Mouse (Mus musculus): Measurements from ENCODE around the gene Cidec.

The Cidec gene

GRCm38 (mm10) chr6:113435664-113436205 is at the start of gene Cidec:
Gene Cidec (minus strand): TSS chr6:113435760.
- DNase-seq (ENCODE audit: low spot score) = no peak

GRCm38 (mm10) chr6:113483729-113484128 is 48.2 kb upstream of the Cidec start:
- no peak for DNase-seq (ENCODE audit: low spot score)

- DNase-seq (ENCODE audit: low spot score) = peak; percentile 95
These were observed 47.6 kb upstream of the Cidec start, which contains the start of gene Creld1 for GRCm38 (mm10) chr6:113483100-113483615. Gene Creld1 (plus strand): TSS chr6:113483297.

GRCm38 (mm10) chr6:113482477-113483099 is 47.0 kb upstream of the Cidec start:
- DNase-seq (ENCODE audit: low spot score) = peak; percentile 62

- no peak for DNase-seq (ENCODE audit: low spot score)
These were observed 45.2 kb upstream of the Cidec start for GRCm38 (mm10) chr6:113480555-113481373.

- no peak for DNase-seq (ENCODE audit: low spot score)
These were observed 43.3 kb upstream of the Cidec start for GRCm38 (mm10) chr6:113478906-113479305.

- no peak for DNase-seq (ENCODE audit: low spot score)
These were observed 41.8 kb upstream of the Cidec start for GRCm38 (mm10) chr6:113477353-113477752.

GRCm38 (mm10) chr6:113473715-113474114 is 38.2 kb upstream of the Cidec start:
- DNase-seq (ENCODE audit: low spot score) = no peak

- no peak for DNase-seq (ENCODE audit: low spot score)
These were observed 37.7 kb upstream of the Cidec start for GRCm38 (mm10) chr6:113473246-113473645.

- DNase-seq (ENCODE audit: low spot score) = no peak
These were observed 36.5 kb upstream of the Cidec start for GRCm38 (mm10) chr6:113472061-113472460.

- peak; percentile 80 for DNase-seq (ENCODE audit: low spot score)
These were observed 35.9 kb upstream of the Cidec start, which contains the start of gene Il17rc for GRCm38 (mm10) chr6:113471297-113471936. Gene Il17rc (plus strand): TSS chr6:113471427.

GRCm38 (mm10) chr6:113469432-113469831 is 33.9 kb upstream of the Cidec start:
- DNase-seq (ENCODE audit: low spot score) = peak; percentile 93

GRCm38 (mm10) chr6:113469021-113469420 is 33.5 kb upstream of the Cidec start:
- peak; percentile 78 for DNase-seq (ENCODE audit: low spot score)

GRCm38 (mm10) chr6:113468512-113468911 is 33.0 kb upstream of the Cidec start:
- no peak for DNase-seq (ENCODE audit: low spot score)

GRCm38 (mm10) chr6:113465602-113466001 is 30.0 kb upstream of the Cidec start:
- no peak for DNase-seq (ENCODE audit: low spot score)

GRCm38 (mm10) chr6:113464040-113464439 is 28.5 kb upstream of the Cidec start:
- no peak for DNase-seq (ENCODE audit: low spot score)

GRCm38 (mm10) chr6:113458635-113459034 is 23.1 kb upstream of the Cidec start:
- no peak for DNase-seq (ENCODE audit: low spot score)

GRCm38 (mm10) chr6:113457952-113458534 is 22.5 kb upstream of the Cidec start, which contains the start of gene Il17re:
Gene Il17re (plus strand): TSS chr6:113458484.
- DNase-seq (ENCODE audit: low spot score) = no peak

GRCm38 (mm10) chr6:113455007-113455406 is 19.4 kb upstream of the Cidec start:
- DNase-seq (ENCODE audit: low spot score) = no peak

- DNase-seq (ENCODE audit: low spot score) = no peak
These were observed 16.3 kb upstream of the Cidec start for GRCm38 (mm10) chr6:113451839-113452238.

GRCm38 (mm10) chr6:113447639-113448038 is 12.1 kb upstream of the Cidec start:
- no peak for DNase-seq (ENCODE audit: low spot score)
